Mouse (Mus musculus): ENCODE results near the gene Fxr2. TPM values are rescaled to one million over a fixed set of nuclear protein-coding genes. Genes with fewer than 3 reads are reported as not detected.
"Not testable (repeated sequence)": the region's sequence is repeated elsewhere in the genome, so short reads cannot be mapped to it uniquely, and the experiment has no call there.

The Fxr2 gene
- total RNA-seq, 4 experiments from 2014 or later: 104 to 114 (median 108) TPM

- DNase-seq (ENCODE audit: low spot score in 2 of 2): no peak
Observed at GRCm38 (mm10) chr11:69609416-69609815, 23.4 kb upstream of the Fxr2 start.

GRCm38 (mm10) chr11:69610899-69611298 lies 21.9 kb upstream of the Fxr2 start:
- DNase-seq (ENCODE audit: low spot score in 2 of 2): no peak

- peak; percentile 81 to 83 for DNase-seq (ENCODE audit: low spot score in 2 of 2)
Observed at GRCm38 (mm10) chr11:69613553-69614256, 19.1 kb upstream of the Fxr2 start.

GRCm38 (mm10) chr11:69614257-69614588 lies 18.6 kb upstream of the Fxr2 start:
- not testable (repeated sequence) for DNase-seq (ENCODE audit: low spot score in 2 of 2)

- DNase-seq (ENCODE audit: low spot score in 2 of 2): no peak
Observed at GRCm38 (mm10) chr11:69616781-69617180, 16.0 kb upstream of the Fxr2 start.

- DNase-seq (ENCODE audit: low spot score in 2 of 2): no peak
Observed at GRCm38 (mm10) chr11:69617805-69618204, 15.0 kb upstream of the Fxr2 start, which contains the start of gene Shbg. Gene Shbg (minus strand): TSS chr11:69617905.

GRCm38 (mm10) chr11:69620394-69621081 lies 12.3 kb upstream of the Fxr2 start:
- no peak for DNase-seq (ENCODE audit: low spot score in 2 of 2)

- DNase-seq (ENCODE audit: low spot score in 2 of 2): no peak
Observed at GRCm38 (mm10) chr11:69621571-69622268, 11.1 kb upstream of the Fxr2 start, which contains the start of gene Sat2. Gene Sat2 (plus strand): TSS chr11:69622024.

GRCm38 (mm10) chr11:69622406-69622805 lies 10.4 kb upstream of the Fxr2 start:
- DNase-seq (ENCODE audit: low spot score in 2 of 2): no peak

GRCm38 (mm10) chr11:69623006-69623405 lies 9.8 kb upstream of the Fxr2 start:
- DNase-seq (ENCODE audit: low spot score in 2 of 2): no peak

GRCm38 (mm10) chr11:69624339-69624738 lies 8.5 kb upstream of the Fxr2 start:
- DNase-seq (ENCODE audit: low spot score in 2 of 2): not testable (repeated sequence)

GRCm38 (mm10) chr11:69628286-69628685 lies 4.5 kb upstream of the Fxr2 start:
- DNase-seq (ENCODE audit: low spot score in 2 of 2): peak in 1 of 2 experiments; percentile 46

- DNase-seq (ENCODE audit: low spot score in 2 of 2): no peak
Observed at GRCm38 (mm10) chr11:69629802-69630201, 3.0 kb upstream of the Fxr2 start.

GRCm38 (mm10) chr11:69633128-69633866 lies 507 bp downstream of the Fxr2 start:
- peak; percentile 54 to 63 for DNase-seq (ENCODE audit: low spot score in 2 of 2)

- DNase-seq (ENCODE audit: low spot score in 2 of 2): no peak
Observed at GRCm38 (mm10) chr11:69635471-69635870, 2.7 kb downstream of the Fxr2 start.

- DNase-seq (ENCODE audit: low spot score in 2 of 2): no peak
Observed at GRCm38 (mm10) chr11:69645860-69646259, 13.1 kb downstream of the Fxr2 start.

GRCm38 (mm10) chr11:69653399-69653798 lies 20.6 kb downstream of the Fxr2 start:
- DNase-seq (ENCODE audit: low spot score in 2 of 2): no peak

- no peak for DNase-seq (ENCODE audit: low spot score in 2 of 2)
Observed at GRCm38 (mm10) chr11:69654760-69655159, 22.0 kb downstream of the Fxr2 start.

GRCm38 (mm10) chr11:69655264-69656064 lies 22.7 kb downstream of the Fxr2 start, which contains the start of gene Sox15:
Gene Sox15 (plus strand): TSS chr11:69655314.
- DNase-seq (ENCODE audit: low spot score in 2 of 2): no peak

GRCm38 (mm10) chr11:69656065-69656455 lies 23.3 kb downstream of the Fxr2 start:
- DNase-seq (ENCODE audit: low spot score in 2 of 2): no peak
